Mouse (Mus musculus) c-Kit-positive CD71-positive TER-119-negative erythroid progenitor cells, embryonic 14.5 days (primary cell): Measurements from ENCODE around the gene Ccr1l1.

Experiments
- DNase-seq: peaks from one replicate; pipeline ENCODE4 v3.0.0-alpha.2; 2013; ENCODE audit warnings: low read depth

The Ccr1l1 gene

GRCm38 (mm10) chr9:123928118-123928758, 50.0 kb downstream of the Ccr1l1 start:
- no peak for DNase-seq

- no peak for DNase-seq
Measured at GRCm38 (mm10) chr9:123927281-123927960, 50.8 kb downstream of the Ccr1l1 start.
